Mouse (Mus musculus) frontal cortex, adult (tissue): ENCODE results near the gene Sox13.
A peak's percentile ranks its signal among the peaks of the same experiment; 100 is the strongest.

Experiments used
- ATAC-seq: cut with Nextera tagmentation; 2 replicates; pipeline ENCODE4 v1.9.2; 2017; ENCODE audit warnings: mild to moderate bottlenecking, moderate library complexity, mixed read lengths; ENCODE audit not compliant: low TSS enrichment

The Sox13 gene

DNA sequence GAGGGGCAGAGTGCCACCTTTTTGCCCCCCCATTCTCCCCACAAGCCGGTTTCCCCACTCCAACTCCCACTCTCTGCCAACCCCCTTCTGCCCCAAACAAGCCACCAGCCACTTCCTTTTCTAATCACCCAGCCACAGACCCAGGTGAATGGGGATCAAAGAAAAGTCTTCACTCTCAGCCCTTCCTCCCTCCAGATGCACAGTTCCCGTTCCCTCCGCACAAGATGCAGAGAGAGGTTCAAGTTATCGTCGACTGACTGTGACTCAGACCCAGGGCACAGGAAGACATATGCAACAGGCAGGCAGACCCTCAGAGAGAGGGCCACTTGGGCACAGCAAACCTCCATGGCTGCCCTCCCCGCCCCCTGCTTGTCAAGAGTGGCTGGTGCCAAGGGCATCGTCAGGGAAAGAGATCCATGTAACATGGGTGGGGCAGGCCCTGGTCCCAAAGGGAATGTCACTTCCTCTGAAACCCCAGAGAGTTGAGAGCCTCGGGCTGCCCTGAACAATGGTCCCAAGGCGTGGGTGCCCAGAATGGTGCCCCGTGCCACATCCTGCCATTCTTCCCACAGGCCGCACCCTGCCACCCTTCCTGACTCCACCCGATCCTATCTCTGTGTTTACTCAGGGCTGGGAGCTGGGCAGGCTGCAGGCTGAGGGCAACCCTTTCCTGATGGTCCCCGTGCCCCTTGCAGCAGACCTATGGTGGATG lies 24.0 kb downstream of the Sox13 start:
- ATAC-seq: no peak

- 0 out of 2 replicates have a peak, but pooled peaks have one; percentile 27 for ATAC-seq
Measured at GRCm38 (mm10) chr1:133397483-133398237, 26.5 kb downstream of the Sox13 start.

DNA sequence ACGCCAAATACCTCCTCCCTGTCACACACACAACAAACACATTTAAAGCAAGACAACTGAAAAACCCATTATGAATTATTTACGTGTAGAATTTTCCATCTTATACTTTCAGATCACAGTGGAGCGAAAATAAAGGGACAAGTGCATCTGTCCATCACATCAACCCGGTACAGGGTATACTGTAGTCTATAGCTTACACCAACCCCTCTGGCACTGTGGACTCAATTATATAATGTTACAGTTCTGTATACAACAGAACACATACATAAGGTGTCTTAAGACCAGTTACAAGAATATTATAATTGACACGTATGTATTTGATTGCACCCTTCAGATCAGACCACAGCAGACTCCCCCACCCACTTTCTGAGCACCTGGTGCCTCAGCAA lies 27.1 kb downstream of the Sox13 start:
- no peak for ATAC-seq

DNA sequence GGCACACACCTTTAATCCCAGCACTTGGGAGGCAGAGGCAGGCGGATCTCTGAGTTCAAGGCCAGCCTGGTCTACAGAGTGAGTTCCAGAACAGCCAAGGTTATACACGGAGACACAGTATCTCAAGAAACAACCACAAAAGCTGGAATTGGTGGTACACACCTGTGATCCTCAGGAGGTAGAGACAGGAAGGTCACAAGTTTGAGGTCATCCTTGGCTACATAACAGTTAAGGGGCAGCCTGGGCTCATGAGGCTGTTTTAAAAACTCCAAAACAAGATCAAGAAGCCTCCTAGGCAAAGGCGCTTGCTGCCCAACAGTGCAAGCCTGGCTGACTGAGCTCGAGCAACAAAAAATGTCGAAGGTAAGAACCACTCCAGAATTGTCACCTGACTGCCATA lies 27.5 kb downstream of the Sox13 start:
- no peak for ATAC-seq

- ATAC-seq: peak; percentile 74
Measured at GRCm38 (mm10) chr1:133394702-133395101, 29.5 kb downstream of the Sox13 start.

DNA sequence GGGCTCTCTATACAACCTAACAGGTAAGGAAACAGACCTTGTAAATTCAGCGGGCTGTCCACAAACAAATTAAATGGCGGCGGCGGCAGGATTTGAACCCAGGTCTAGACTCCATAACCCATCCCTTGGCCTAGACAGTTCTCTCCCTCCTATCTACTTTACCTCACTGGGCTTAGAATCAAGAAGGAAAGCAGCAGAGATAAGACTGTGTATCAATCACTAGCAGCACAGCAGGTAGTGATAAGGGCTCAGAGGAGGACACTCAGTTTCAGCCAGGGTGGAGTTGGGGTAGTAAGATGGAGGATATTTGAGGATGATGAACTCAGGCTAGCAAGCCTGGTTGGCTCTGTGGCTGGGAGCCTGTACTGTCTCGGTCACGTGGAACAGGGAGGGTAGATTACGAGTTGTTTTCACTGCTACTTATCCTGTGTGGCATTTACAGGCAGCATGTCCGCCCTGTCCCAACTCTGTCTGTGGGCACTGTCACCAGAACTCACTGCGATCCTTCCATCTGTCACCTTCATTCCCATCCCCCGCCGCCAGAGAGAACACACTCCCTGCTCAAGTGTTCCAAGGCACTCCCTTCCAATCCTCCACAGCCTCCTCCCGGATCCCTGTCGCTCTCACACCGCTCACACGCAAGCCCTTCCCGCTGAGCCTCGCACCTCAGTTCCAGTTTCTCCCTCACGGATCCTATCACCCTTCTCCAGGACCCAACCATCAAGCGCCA lies 36.5 kb downstream of the Sox13 start:
- ATAC-seq: peak; percentile 66

DNA sequence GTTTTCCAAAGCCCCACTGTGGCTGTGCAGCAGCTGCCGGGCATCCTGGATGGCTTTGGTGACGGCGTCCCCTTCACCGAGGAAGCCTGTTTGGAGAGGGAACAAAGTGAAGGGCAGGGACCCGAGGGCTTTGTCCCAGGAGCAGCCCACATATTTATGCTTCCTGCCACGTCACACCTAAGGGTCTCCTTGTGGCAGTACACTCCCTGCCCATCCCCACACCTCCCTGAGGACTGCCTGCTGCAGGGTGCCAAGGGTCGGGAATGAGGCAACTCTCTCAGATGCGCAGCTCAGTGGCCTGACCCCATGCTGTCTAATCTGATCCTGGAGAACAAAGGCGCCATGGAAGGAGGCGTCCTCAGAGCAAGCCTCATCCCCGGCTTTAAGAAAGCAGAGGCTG lies 38.0 kb downstream of the Sox13 start:
- ATAC-seq: no peak

DNA sequence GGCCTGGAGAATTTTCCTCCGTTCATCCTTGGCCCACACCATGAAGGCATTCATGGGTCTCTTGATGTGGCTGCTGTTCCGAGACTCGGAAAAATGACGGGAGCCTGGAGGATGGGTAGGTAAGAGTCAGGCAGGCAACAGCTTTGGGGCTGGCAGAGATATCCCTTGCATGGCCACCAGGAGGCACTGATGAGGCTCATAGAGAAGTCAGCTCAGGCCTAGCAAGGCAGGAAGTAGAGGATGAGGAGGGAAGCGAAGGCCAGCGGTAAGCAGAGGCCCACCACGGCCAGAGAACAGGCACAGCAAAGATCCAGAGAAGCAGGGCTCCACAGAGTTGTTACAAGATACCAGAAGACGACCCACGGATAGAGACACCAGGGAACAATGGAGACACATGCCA lies 38.7 kb downstream of the Sox13 start:
- ATAC-seq: peak; percentile 48; the same call in 1 of the 2 replicates

- no peak for ATAC-seq
Measured at GRCm38 (mm10) chr1:133383157-133383783, 40.9 kb downstream of the Sox13 start.

DNA sequence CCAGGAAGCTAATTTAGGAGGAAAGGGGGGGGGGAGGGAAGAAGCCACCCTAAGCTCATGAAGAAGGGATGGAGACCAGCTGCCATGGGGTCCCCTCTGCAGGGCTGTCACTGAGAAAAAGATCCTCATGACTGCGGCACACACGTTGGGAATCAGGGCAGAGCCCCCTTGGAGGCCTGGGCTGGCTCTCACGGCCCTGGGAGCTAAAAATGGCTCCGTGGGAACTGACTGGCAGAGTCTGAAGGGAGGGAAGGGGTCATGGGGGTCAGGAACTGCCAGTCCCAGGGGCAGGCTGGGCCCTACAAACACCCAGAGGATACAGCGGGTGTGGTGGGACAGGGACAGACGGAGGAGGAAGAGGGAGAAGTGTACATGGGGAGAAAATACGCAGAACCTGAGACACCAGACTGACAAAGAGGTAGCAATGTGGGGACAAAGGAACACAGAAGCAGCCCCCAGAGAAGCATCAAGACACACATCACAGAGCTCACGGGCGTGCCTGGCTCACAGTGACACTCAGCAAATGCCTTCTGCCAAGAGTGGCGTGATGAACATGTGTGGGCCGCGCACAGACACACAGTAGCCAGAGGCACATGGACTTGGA lies 41.5 kb downstream of the Sox13 start:
- ATAC-seq: no peak

GRCm38 (mm10) chr1:133382008-133382407 lies 42.2 kb downstream of the Sox13 start:
- ATAC-seq: peak; percentile 56; the same call in 1 of the 2 replicates

DNA sequence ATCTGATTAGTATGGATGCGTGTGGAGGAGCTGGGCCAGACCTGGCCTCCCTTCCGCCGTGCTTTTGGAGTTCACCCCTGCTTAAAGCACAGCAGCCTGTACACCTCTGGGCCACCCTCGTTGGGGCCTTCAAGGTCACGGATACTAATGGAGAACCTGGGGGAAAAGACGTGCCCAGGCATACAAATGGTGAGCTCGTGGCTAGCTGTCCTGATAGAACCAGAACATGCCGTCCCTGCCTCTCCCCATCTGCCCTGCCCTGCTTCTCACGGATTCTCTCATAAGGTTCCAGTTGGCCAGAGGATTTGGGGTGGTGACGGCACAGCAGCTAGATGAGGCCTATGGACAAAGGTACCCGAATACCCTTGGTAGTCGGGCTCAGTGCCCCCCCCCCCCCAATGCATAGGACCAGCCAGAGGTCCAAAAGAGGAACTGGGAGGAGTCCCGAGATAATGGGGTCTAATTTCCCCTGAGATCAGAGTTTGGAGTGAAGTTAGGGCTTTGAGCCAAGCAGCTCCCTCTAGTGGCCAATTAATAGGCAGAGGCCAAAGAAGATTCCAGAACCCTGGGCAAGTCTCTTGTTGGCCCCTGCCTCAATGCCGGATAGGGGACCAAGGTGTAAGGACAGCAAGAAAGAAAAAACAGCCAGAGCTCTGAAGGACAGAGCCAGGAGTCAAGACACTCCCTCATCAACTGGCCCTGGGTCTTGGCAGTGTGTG lies 43.7 kb downstream of the Sox13 start:
- ATAC-seq: no peak

GRCm38 (mm10) chr1:133379986-133380320 lies 44.2 kb downstream of the Sox13 start:
- ATAC-seq: no peak

GRCm38 (mm10) chr1:133379254-133379985 lies 44.8 kb downstream of the Sox13 start:
- ATAC-seq: no peak

DNA sequence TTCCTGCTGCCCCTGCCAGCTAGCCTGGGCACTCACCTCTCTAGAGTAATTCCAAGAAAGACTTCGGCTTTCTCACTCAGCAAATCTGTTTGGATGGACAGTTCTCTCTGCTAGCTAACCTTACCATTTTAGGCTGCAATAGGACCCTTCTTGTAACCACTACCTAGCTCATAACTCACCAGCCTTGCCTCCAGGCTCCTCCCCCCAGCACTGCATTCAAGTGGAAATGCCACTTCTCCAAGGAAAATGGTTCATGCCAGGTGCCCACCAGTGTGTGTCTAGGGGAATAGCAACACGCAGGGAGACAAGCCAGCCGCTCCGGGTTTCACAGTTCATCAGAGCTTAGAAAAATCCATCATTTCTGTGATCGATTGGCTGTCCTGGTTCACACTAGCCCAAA lies 46.6 kb downstream of the Sox13 start:
- no peak for ATAC-seq

GRCm38 (mm10) chr1:133375696-133376346 lies 48.4 kb downstream of the Sox13 start:
- ATAC-seq: peak; percentile 76

DNA sequence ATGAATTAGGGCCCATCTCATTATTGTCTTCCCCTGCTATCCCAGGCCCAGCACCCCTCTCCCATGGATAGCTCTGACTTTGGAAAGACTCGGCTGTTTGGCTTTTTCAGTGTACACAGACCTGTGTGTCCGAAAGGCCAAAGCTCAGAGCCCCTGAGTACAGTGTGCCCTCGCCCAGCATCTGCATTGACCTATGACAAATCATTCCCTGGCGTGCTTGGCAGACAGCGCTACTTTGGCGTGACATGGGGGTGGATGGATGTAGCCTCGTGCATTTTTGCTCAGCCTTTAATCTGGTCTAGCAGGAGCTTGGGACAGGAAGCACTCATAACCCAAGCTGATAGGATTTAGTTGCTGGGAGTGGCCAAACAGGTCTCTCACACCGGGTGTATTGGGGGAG lies 52.1 kb downstream of the Sox13 start:
- no peak for ATAC-seq

DNA sequence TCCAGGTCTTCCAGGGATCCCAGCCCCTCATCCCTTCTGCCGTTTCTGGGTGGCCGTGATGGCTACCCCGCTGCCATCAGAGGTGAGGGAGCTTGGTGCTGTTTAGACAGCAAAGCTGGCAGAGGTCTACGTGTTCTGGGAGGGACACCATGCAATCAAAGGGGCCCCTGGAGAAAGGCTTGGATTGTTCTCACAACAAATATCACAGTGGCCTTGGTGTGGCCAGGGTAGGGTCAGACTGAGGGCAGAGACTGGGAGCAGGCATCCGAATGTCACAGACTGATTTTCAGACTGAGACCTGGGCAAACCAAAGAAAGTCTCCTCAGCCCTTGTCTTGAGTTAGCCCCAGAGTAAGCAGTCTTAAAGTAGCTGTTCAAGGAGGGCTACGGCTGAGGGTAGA lies 52.7 kb downstream of the Sox13 start:
- no peak for ATAC-seq

DNA sequence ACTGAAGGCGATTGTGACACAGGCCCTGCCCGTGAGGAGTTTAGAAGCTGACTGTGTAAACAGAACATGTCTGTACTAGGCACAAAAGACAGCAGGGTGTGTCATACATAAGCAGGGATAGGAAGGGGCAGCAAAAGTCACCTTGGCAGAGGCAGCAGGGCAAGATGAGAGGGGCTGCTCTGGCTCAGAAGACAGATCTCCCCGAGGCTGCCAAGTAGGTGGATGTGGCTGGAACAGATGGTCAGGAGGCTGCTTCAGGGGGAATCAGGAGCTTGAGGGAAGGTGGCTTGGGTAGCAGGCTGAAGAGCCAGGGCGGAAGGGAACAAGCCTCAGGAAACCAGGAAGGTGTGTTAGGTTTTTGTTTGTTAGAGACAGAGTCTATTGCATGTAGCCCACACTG lies 53.8 kb downstream of the Sox13 start:
- ATAC-seq: no peak

DNA sequence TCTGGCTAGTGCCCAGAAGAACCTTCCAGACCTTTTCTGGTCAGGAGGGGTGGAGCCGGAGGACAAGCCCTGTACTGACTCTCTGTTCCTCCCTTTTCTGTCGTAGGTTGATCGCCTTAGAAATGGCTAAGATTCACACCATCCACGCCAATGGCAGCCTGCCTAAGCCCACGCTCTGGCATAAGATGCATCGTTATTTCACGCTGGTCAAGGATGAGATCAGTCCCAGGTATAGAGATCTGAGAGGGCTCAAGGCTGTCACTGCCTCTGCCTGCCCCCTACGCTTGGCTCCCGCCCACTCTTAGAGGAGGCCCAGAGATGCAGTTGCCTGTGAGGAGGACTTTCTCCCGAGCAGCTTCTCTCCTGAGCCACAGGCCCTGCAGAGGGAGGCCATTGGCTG lies 55.5 kb downstream of the Sox13 start:
- peak; percentile 55 for ATAC-seq
